Mouse (Mus musculus): Measurements from ENCODE around the gene Gm28372.

The Gm28372 gene

GRCm38 (mm10) chr2:130451086-130451726 is 46.2 kb downstream of the Gm28372 start:
- DNase-seq (ENCODE audit: extremely low spot score) = no peak

GRCm38 (mm10) chr2:130451727-130452090 is 46.7 kb downstream of the Gm28372 start:
- DNase-seq (ENCODE audit: extremely low spot score) = no peak

- no peak for DNase-seq (ENCODE audit: extremely low spot score)
These were observed 47.2 kb downstream of the Gm28372 start for GRCm38 (mm10) chr2:130452266-130452665.

GRCm38 (mm10) chr2:130453421-130453820 is 48.4 kb downstream of the Gm28372 start:
- DNase-seq (ENCODE audit: extremely low spot score) = no peak

- no peak for DNase-seq (ENCODE audit: extremely low spot score)
These were observed 49.8 kb downstream of the Gm28372 start for GRCm38 (mm10) chr2:130454748-130455370.

Measured in embryo, embryonic 9.5 days (tissue).